Mouse (Mus musculus): ENCODE measurements around the gene Wasf2. TPM values are rescaled to one million over a fixed set of nuclear protein-coding genes. Genes with fewer than 3 reads are reported as not detected.

Wasf2 gene
- total and polyA plus RNA-seq, 3 experiments, result 34.6 to 83.8 (median 77.5) TPM

GRCm38 (mm10) chr4:133202254-133202653 lies 71.9 kb downstream of the Wasf2 start:
- Histone ChIP-seq H3K9ac (ENCODE audit: low read depth, low read length) (no peak overlapping the region), H3K27ac (no peak overlapping the region), H3K4me1 (ENCODE audit: control insufficient read depth, insufficient read depth, low read length) (peaks cover 6% of the 10 kb centered on the region), H3K79me2 (replicated peaks; ENCODE audit: control insufficient read depth, insufficient read depth, low read length) (no peaks in the 10 kb centered on the region), H3K36me3 (ENCODE audit: control insufficient read depth, insufficient read depth, low read length) (no peaks in the 10 kb centered on the region), H3K4me3 (no peak overlapping the region), H3K27me3 (ENCODE audit: control insufficient read depth, insufficient read depth, low read length) (no peaks in the 10 kb centered on the region)
- intact Hi-C loops (cut with DNase I), result loop anchor here (5.0 kb wide), 1 partner anchor 190 kb away; the partner anchor contains the start of gene Ahdc1
- no peak for TF ChIP-seq CTCF (IDR thresholded peaks at IDR 0.05)
- no peak for TF ChIP-seq EP300 (IDR thresholded peaks at IDR 0.05; ENCODE audit: insufficient read depth, low read depth, low read length)
- no peak for TF ChIP-seq POLR2A (IDR thresholded peaks at IDR 0.05; ENCODE audit: insufficient read depth, low read depth, low read length)
- WGBS, result 97% methylated on average over 3 of the region's 3 CpGs
- no peak for DNase-seq

DNA sequence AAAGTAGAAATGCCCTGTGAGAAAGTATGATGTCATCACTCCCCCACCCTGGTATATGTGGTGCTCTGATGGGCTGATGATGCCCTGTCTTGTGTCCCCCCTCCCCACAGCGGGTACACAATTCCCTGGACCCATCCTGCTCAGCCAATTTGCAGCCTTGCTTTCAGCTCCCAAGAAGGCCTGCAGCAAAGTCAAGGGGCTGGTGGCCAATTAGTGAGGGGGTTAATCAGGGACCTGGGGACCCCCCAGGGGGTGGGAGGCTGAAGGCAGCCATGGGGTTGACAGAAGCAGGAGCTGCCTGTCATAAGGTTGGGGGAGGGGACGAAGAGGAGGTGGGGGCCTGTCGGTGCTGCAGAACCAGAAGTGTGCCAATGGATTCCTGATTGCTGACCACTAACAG lies 73.3 kb downstream of the Wasf2 start:
- Histone ChIP-seq H3K27ac (no peak overlapping the region), H3K36me3 (ENCODE audit: control insufficient read depth, insufficient read depth, low read length) (no peaks in the 10 kb centered on the region), H3K4me1 (ENCODE audit: control insufficient read depth, insufficient read depth, low read length) (peaks cover 6% of the 10 kb centered on the region), H3K79me2 (replicated peaks; ENCODE audit: control insufficient read depth, insufficient read depth, low read length) (no peaks in the 10 kb centered on the region), H3K9ac (ENCODE audit: low read depth, low read length) (no peak overlapping the region), H3K4me3 (no peak overlapping the region), H3K27me3 (ENCODE audit: control insufficient read depth, insufficient read depth, low read length) (no peaks in the 10 kb centered on the region)
- intact Hi-C loops (cut with DNase I), result loop anchor here (5.0 kb wide), 1 partner anchor 191 kb away; the partner anchor contains the start of gene Ahdc1
- no peak for TF ChIP-seq POLR2A (IDR thresholded peaks at IDR 0.05; ENCODE audit: insufficient read depth, low read depth, low read length)
- no peak for TF ChIP-seq CTCF (IDR thresholded peaks at IDR 0.05)
- no peak for TF ChIP-seq EP300 (IDR thresholded peaks at IDR 0.05; ENCODE audit: insufficient read depth, low read depth, low read length)
- WGBS, result 50% methylated on average over 3 of the region's 3 CpGs
- no peak for DNase-seq

DNA sequence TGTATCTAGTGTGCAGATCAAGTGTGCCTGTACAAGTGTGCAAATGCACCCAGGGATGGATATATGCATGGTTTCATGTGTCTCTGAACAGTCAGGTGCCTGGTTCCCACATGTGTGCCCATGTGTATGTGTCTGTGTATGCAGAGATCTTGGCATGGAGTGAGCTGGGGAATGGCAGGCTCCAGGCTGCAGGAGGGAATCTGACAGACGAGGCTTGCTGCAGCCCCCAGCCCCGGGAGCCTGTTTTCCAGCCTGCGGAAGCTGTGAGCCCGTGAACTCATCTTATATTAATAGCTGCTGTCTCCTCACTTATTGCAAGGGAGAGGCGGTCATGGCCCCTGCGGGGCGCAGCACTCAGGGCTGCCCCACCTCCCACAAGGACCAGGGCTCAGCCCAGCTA lies 74.1 kb downstream of the Wasf2 start:
- 30% methylated on average over 7 of the region's 7 CpGs for WGBS
- Histone ChIP-seq H3K27me3 (ENCODE audit: control insufficient read depth, insufficient read depth, low read length) (no peaks in the 10 kb centered on the region), H3K79me2 (replicated peaks; ENCODE audit: control insufficient read depth, insufficient read depth, low read length) (no peaks in the 10 kb centered on the region), H3K9ac (ENCODE audit: low read depth, low read length) (no peak overlapping the region), H3K4me3 (no peak overlapping the region), H3K27ac (no peak overlapping the region), H3K36me3 (ENCODE audit: control insufficient read depth, insufficient read depth, low read length) (no peaks in the 10 kb centered on the region), H3K4me1 (ENCODE audit: control insufficient read depth, insufficient read depth, low read length) (peaks cover 6% of the 10 kb centered on the region)
- intact Hi-C loops (cut with DNase I), result loop anchor here (5.0 kb wide), 1 partner anchor 192 kb away; the partner anchor contains the start of gene Ahdc1
- no peak for TF ChIP-seq CTCF (IDR thresholded peaks at IDR 0.05)
- no peak for TF ChIP-seq POLR2A (IDR thresholded peaks at IDR 0.05; ENCODE audit: insufficient read depth, low read depth, low read length)
- TF ChIP-seq EP300 (IDR thresholded peaks at IDR 0.05; ENCODE audit: insufficient read depth, low read depth, low read length), result no peak
- no peak for DNase-seq

DNA sequence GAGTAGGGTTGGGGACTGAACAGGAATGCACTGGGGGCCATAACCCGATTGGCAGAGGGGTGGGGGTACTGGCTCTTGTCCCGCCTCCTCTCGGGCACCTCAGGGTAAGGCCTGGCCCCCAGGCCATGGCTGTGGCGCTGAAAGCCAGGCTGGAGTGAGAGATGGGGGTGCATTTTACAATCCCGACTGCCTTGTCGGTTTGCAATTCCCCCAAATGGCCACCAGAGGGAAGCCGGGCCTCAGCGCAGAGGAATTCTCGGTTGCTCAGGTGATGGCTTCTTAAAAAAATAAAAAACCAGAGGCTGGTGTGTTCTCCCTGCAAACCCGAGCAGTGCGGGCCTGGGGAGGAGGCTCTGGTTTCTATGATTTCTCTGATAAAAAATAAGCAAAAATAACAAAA lies 79.1 kb downstream of the Wasf2 start:
- H3K27ac ChIP-seq, result no peak overlapping the region
- H3K4me1 ChIP-seq (ENCODE audit: control insufficient read depth, insufficient read depth, low read length), result peaks cover 5% of the 10 kb centered on the region
- no peaks in the 10 kb centered on the region for H3K36me3 ChIP-seq (ENCODE audit: control insufficient read depth, insufficient read depth, low read length)
- no peaks in the 10 kb centered on the region for H3K27me3 ChIP-seq (ENCODE audit: control insufficient read depth, insufficient read depth, low read length)
- TF ChIP-seq POLR2A (IDR thresholded peaks at IDR 0.05; ENCODE audit: insufficient read depth, low read depth, low read length) (no peak), EP300 (IDR thresholded peaks at IDR 0.05; ENCODE audit: insufficient read depth, low read depth, low read length) (peak; percentile 70; the same call in 1 of the 2 replicates), CTCF (IDR thresholded peaks at IDR 0.05) (peak; percentile 92)
- H3K9ac ChIP-seq (ENCODE audit: low read depth, low read length), result no peak overlapping the region
- 5% methylated on average over 11 of the region's 11 CpGs for WGBS
- DNase-seq, result peak; percentile 51 to 61
- no peaks in the 10 kb centered on the region for H3K79me2 ChIP-seq (replicated peaks; ENCODE audit: control insufficient read depth, insufficient read depth, low read length)
- intact Hi-C loops (cut with DNase I), result loop anchor here (2.0 kb wide), 1 partner anchor 41 kb away; no protein-coding TSS in a partner anchor
- H3K4me3 ChIP-seq, result no peak overlapping the region

- Histone ChIP-seq H3K36me3 (ENCODE audit: control insufficient read depth, insufficient read depth, low read length) (no peaks in the 10 kb centered on the region), H3K27ac (no peak overlapping the region), H3K27me3 (ENCODE audit: control insufficient read depth, insufficient read depth, low read length) (no peaks in the 10 kb centered on the region), H3K79me2 (replicated peaks; ENCODE audit: control insufficient read depth, insufficient read depth, low read length) (no peaks in the 10 kb centered on the region), H3K9ac (ENCODE audit: low read depth, low read length) (no peak overlapping the region), H3K4me1 (ENCODE audit: control insufficient read depth, insufficient read depth, low read length) (peaks cover 5% of the 10 kb centered on the region), H3K4me3 (no peak overlapping the region)
- no peak for DNase-seq
- 91% methylated on average over 24 of the region's 24 CpGs for WGBS
- intact Hi-C loops (cut with DNase I), result no loop called here
- TF ChIP-seq POLR2A (IDR thresholded peaks at IDR 0.05; ENCODE audit: insufficient read depth, low read depth, low read length), result no peak
- TF ChIP-seq EP300 (IDR thresholded peaks at IDR 0.05; ENCODE audit: insufficient read depth, low read depth, low read length), result no peak
- no peak for TF ChIP-seq CTCF (IDR thresholded peaks at IDR 0.05)
Observed at GRCm38 (mm10) chr4:133210023-133210787, 79.9 kb downstream of the Wasf2 start.

DNA sequence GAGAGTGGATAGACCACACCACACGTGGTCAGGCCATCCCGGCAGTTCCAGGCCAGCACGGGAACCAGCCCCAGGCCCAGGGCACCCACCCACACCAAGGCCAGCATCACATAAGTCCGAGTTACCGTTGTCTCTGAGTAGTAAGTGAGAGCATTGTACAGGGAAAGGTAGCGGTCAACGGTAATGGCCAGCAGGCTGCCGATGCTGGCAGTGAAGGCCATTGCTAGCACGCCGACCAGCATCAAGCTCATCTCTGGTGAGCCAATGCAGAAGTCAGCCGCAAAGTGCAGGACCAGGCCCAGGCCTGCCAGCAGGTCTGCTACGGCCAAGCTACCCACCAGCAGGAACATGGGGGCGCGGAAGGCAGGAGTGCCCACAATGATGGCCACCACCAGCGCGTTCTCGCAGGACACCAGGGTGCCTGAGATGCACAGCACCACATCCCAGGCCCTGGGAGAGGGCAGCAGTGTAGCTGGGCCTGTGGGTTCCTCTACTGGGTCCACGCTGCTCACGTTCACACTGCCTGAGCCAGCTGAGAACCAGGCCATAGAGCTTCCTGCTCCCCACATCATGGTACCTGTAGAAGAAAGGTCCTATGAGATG lies 80.6 kb downstream of the Wasf2 start:
- 96% methylated on average over 19 of the region's 19 CpGs for WGBS
- intact Hi-C loops (cut with DNase I), result no loop called here
- H3K27me3 ChIP-seq (ENCODE audit: control insufficient read depth, insufficient read depth, low read length), result no peaks in the 10 kb centered on the region

More for the DNA sequence above, 80.6 kb downstream of the Wasf2 start:
- H3K79me2 ChIP-seq (replicated peaks; ENCODE audit: control insufficient read depth, insufficient read depth, low read length), result no peaks in the 10 kb centered on the region
- H3K36me3 ChIP-seq (ENCODE audit: control insufficient read depth, insufficient read depth, low read length), result no peaks in the 10 kb centered on the region
- DNase-seq, result no peak
- no peak overlapping the region for H3K4me3 ChIP-seq
- no peak overlapping the region for H3K9ac ChIP-seq (ENCODE audit: low read depth, low read length)
- H3K27ac ChIP-seq, result no peak overlapping the region
- TF ChIP-seq CTCF (IDR thresholded peaks at IDR 0.05) (no peak), EP300 (IDR thresholded peaks at IDR 0.05; ENCODE audit: insufficient read depth, low read depth, low read length) (no peak), POLR2A (IDR thresholded peaks at IDR 0.05; ENCODE audit: insufficient read depth, low read depth, low read length) (no peak)
- H3K4me1 ChIP-seq (ENCODE audit: control insufficient read depth, insufficient read depth, low read length), result peaks cover 5% of the 10 kb centered on the region

All from heart, adult 2 months (tissue).